Mouse (Mus musculus): ENCODE results near the gene Gm11096.

Gm11096 gene

GRCm38 (mm10) chr17:81480351-81481161 is 39.0 kb downstream of the Gm11096 start:
- peak; percentile 13 for DNase-seq (ENCODE audit: extremely low read depth, low read depth)

- DNase-seq (ENCODE audit: extremely low read depth, low read depth), result no peak
Measured at GRCm38 (mm10) chr17:81481843-81482490, 40.4 kb downstream of the Gm11096 start.

- DNase-seq (ENCODE audit: extremely low read depth, low read depth), result no peak
Measured at GRCm38 (mm10) chr17:81486388-81486787, 44.8 kb downstream of the Gm11096 start.
